Mouse (Mus musculus) neural tube, embryonic 11.5 days (tissue): ENCODE measurements at regions not wholly inside any gene's neighbourhood (a gene's known extent, or its start where the extent isn't known, plus 50 kb on each side); places are given as distances from the start of the nearest gene placed in this dataset.

Source experiments
- ATAC-seq: fragments of 200-750 bp; cut with Nextera tagmentation; 2 replicates; pipeline ENCODE4 v1.8.0; 2017; ENCODE audit warnings: moderate number of reproducible peaks, mild to moderate bottlenecking, moderate TSS enrichment, moderate library complexity; ENCODE audit not compliant: insufficient read depth, low FRiP score, low TSS enrichment
- DNase-seq: peaks from one replicate; pipeline ENCODE4 v3.0.0-alpha.2; 2015; ENCODE audit warnings: low spot score
- H3K27ac ChIP-seq: fragments of 300-500 bp; sonication (generic); 2 replicates; pipeline ENCODE4 v1.5.1; 2014; ENCODE audit warnings: low read depth, mild to moderate bottlenecking, low read length
- H3K27me3 ChIP-seq: fragments of 300-500 bp; sonication (generic); 2 replicates; pipeline ENCODE4 v1.6.1; 2014; ENCODE audit warnings: mild to moderate bottlenecking, low read length, mixed read lengths; ENCODE audit not compliant: control insufficient read depth, insufficient read depth
- H3K36me3 ChIP-seq: fragments of 300-500 bp; sonication (generic); 2 replicates; pipeline ENCODE4 v1.6.1; 2014; ENCODE audit warnings: mild to moderate bottlenecking, low read length, moderate library complexity, mixed read lengths; ENCODE audit not compliant: control insufficient read depth, insufficient read depth
- H3K4me1 ChIP-seq: fragments of 300-500 bp; sonication (generic); 2 replicates; pipeline ENCODE4 v1.6.1; 2014; ENCODE audit warnings: low read length, mixed read lengths; ENCODE audit not compliant: control insufficient read depth, insufficient read depth
- H3K4me2 ChIP-seq: fragments of 300-500 bp; sonication (generic); 2 replicates; pipeline ENCODE4 v1.6.1; 2014; ENCODE audit warnings: low read depth, mild to moderate bottlenecking, moderate library complexity
- H3K4me3 ChIP-seq: fragments of 300-500 bp; sonication (generic); 2 replicates; pipeline ENCODE4 v1.5.1; 2014; ENCODE audit warnings: low read depth, low read length
- H3K9ac ChIP-seq: fragments of 300-500 bp; sonication (generic); 2 replicates; pipeline ENCODE4 v1.6.1; 2014; ENCODE audit warnings: mild to moderate bottlenecking, low read length
- H3K9me3 ChIP-seq: fragments of 300-500 bp; sonication (generic); 2 replicates; pipeline ENCODE4 v1.6.1; 2016; ENCODE audit warnings: low read length; ENCODE audit not compliant: control insufficient read depth
- WGBS: fragments of 180-500 bp; shearing (Covaris S2); extraction: QIAGEN DNeasy Blood & Tissue Kit; methylation state at CpG from one replicate; pipeline ENCODE4 v1.1.7; 2014; 5-methylcytosine and 5-hydroxymethylcytosine counted together

DNA sequence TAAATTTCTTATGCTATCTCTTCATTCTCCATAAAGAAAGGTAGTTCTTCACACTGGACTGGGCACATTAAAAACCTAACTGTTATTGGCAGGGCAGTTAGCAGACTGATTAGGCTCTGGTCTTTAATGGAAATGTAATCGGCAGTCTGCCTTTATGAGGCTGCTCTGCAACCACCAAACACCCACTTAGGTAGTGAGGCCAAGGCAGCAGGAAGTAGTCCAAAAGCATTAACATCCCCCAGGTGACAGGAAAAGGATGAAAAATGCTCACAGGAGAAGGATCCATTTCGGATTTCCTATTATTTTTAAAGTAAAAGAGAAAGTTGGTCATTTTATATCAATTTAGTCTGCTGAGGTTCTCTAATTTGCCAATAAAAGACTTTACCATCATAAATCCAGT is 528.9 kb upstream of the Dppa4 start:
- H3K4me1 ChIP-seq: no peaks in the 10 kb centered on the region
- H3K27ac ChIP-seq: no peak overlapping the region
- no peak for DNase-seq
- H3K4me2 ChIP-seq: no peak overlapping the region
- H3K4me3 ChIP-seq: no peak overlapping the region
- ATAC-seq: no peak
- no peaks in the 10 kb centered on the region for H3K36me3 ChIP-seq
- no peaks in the 10 kb centered on the region for H3K27me3 ChIP-seq
- no peaks in the 10 kb centered on the region for H3K9me3 ChIP-seq
- H3K9ac ChIP-seq: no peak overlapping the region
- 75% methylated on average over 2 of the region's 2 CpGs for WGBS

DNA sequence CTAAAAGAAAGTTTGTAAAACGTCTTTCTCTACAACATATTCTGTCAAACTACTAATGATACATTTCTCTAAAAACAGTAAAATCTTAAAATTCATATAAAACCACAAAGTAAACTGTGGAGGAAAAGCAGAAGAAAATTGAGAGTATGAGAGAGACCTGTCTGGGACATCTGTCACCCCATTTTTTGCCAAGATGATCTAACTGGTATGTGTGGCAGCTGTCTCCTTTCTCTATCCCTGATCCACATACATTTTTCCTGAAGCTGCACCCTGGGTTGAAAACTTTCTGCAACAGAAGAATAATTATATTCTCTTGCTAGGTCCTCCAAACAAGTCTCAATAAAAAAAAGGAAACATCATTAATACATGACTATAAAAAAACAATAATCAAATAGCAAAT is 525.2 kb upstream of the Dppa4 start:
- H3K27me3 ChIP-seq: no peaks in the 10 kb centered on the region
- H3K4me3 ChIP-seq: no peak overlapping the region
- 78% methylated on average over 1 of the region's 1 CpGs for WGBS

DNA sequence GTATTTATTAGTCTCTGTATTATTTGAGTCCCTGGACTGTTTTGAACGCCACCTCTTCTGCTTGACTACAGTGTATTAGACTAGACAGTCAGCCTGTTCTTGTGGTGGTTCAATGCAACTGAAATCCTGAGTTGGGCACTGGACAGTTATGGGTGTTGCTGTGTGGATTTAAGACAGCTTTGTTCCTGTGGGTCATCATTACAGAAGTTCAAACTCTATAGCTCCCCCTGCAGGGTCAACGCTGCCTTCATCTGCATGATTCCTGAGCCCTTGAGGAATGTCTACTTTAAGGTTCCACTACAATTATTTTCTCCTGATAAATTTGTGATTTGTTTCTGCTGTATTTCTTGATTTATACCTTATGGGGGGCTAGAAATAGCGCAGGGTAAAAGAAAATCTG is 517.8 kb upstream of the Dppa4 start:
- ATAC-seq (no peak), DNase-seq (peak; percentile 21)
- Histone ChIP-seq H3K4me1 (no peaks in the 10 kb centered on the region), H3K9me3 (no peaks in the 10 kb centered on the region), H3K36me3 (no peaks in the 10 kb centered on the region), H3K4me3 (no peak overlapping the region), H3K27me3 (no peaks in the 10 kb centered on the region), H3K9ac (no peak overlapping the region), H3K4me2 (no peak overlapping the region), H3K27ac (no peak overlapping the region)
- 58% methylated on average over 3 of the region's 3 CpGs for WGBS

More for the DNA sequence above, 525.2 kb upstream of the Dppa4 start:
- ATAC-seq: no peak
- H3K4me1 ChIP-seq: no peaks in the 10 kb centered on the region
- no peak overlapping the region for H3K9ac ChIP-seq
- no peak overlapping the region for H3K4me2 ChIP-seq
- H3K27ac ChIP-seq: no peak overlapping the region
- no peaks in the 10 kb centered on the region for H3K36me3 ChIP-seq
- DNase-seq: no peak
- no peaks in the 10 kb centered on the region for H3K9me3 ChIP-seq

DNA sequence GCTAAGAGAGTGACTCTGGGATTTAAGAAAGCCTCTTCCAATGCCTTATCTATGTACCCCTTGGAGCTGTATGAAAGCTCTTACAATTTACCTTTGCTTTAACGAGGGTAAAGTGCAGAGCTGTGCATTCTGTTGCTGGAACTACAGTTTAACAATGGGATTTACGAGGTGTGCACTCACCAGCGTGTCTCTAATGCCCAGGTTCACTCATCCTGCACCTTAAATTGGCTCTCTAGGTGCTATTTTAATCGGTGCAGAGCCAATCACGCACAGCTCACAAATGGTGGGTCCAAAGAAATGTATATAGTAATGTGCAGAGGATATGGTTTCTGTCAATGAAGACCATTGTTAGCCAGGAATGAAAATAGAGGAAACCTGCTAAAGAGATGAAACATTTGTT is 495.0 kb upstream of the Dppa4 start:
- ATAC-seq: no peak

DNA sequence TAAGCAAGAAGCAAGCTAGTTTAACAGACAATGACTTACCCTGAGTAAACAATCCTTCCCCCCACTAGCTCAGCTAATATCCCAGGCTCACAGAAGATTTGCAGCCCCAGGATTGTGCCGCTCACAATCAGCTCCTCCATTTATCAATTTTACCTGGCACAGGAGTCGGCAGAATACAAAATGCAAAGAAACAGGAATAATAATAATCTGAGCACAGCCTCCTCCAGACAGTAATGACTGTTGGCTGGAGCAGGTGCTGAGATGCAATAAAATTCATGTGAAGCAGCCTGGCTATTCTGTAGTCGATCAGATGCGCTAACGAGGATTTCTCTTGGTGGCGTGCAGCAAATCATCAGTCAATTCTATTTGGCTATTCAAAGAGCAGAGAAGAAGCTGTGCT is 492.9 kb upstream of the Dppa4 start:
- Histone ChIP-seq H3K36me3 (no peaks in the 10 kb centered on the region), H3K4me2 (no peak overlapping the region), H3K9me3 (no peaks in the 10 kb centered on the region), H3K4me3 (no peak overlapping the region), H3K27ac (no peak overlapping the region), H3K27me3 (no peaks in the 10 kb centered on the region), H3K4me1 (no peaks in the 10 kb centered on the region), H3K9ac (no peak overlapping the region)
- 80% methylated on average over 6 of the region's 6 CpGs for WGBS
- DNase-seq (no peak), ATAC-seq (peak; percentile 39; the same call in 1 of the 2 replicates)

More for the DNA sequence above, 495.0 kb upstream of the Dppa4 start:
- no peaks in the 10 kb centered on the region for H3K27me3 ChIP-seq
- H3K9me3 ChIP-seq: no peaks in the 10 kb centered on the region
- H3K4me2 ChIP-seq: no peak overlapping the region
- no peak overlapping the region for H3K27ac ChIP-seq
- DNase-seq: no peak
- no peak overlapping the region for H3K4me3 ChIP-seq
- H3K4me1 ChIP-seq: no peaks in the 10 kb centered on the region
- no peaks in the 10 kb centered on the region for H3K36me3 ChIP-seq
- H3K9ac ChIP-seq: no peak overlapping the region
- 76% methylated on average over 5 of the region's 5 CpGs for WGBS

DNA sequence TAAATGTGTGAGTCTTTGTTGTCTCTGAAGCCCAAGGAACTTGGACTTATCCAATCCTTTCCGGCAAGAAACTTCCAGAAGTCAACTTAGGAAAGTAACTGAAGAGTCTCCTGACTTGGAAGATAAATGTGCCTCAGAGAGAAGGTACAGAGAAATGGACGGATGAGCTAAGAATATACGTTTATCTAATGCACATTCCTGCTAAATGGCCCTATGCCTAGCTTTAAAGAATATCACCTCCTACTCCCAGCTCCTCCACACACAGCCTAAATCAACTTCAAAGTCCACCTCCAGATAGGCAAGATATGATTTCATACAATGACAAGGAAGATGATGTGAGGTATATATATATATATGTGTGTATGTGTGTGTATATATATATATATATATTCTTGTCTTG is 492.1 kb upstream of the Dppa4 start:
- Histone ChIP-seq H3K4me2 (no peak overlapping the region), H3K9ac (no peak overlapping the region), H3K9me3 (no peaks in the 10 kb centered on the region), H3K36me3 (no peaks in the 10 kb centered on the region), H3K4me3 (no peak overlapping the region), H3K27me3 (no peaks in the 10 kb centered on the region), H3K27ac (no peak overlapping the region), H3K4me1 (no peaks in the 10 kb centered on the region)
- ATAC-seq (no peak), DNase-seq (no peak)
- WGBS: 91% methylated on average over 3 of the region's 3 CpGs

DNA sequence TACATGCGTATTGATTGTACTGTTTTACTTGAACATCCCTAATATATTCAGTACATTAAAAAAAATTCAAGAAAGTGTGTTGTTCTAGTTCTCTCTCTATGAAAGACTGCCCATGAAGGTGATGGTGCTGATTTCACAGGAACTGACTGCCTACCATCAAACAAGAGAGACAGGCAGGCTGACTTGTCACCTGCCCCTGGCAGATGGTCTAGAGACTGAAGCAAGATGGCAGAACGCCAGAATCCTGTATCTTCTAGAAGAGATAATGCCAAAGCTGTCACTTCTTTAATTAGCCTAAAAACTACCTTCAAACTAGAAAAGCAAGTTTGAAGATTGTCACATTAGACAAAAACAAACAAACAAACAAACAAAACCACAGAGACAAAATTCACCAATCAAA is 484.7 kb upstream of the Dppa4 start:
- Histone ChIP-seq H3K4me1 (no peaks in the 10 kb centered on the region), H3K9me3 (no peaks in the 10 kb centered on the region), H3K9ac (no peak overlapping the region), H3K27me3 (no peaks in the 10 kb centered on the region), H3K36me3 (no peaks in the 10 kb centered on the region), H3K27ac (no peak overlapping the region), H3K4me3 (no peak overlapping the region), H3K4me2 (no peak overlapping the region)
- WGBS: 84% methylated on average over 2 of the region's 2 CpGs
- DNase-seq (no peak), ATAC-seq (no peak)

DNA sequence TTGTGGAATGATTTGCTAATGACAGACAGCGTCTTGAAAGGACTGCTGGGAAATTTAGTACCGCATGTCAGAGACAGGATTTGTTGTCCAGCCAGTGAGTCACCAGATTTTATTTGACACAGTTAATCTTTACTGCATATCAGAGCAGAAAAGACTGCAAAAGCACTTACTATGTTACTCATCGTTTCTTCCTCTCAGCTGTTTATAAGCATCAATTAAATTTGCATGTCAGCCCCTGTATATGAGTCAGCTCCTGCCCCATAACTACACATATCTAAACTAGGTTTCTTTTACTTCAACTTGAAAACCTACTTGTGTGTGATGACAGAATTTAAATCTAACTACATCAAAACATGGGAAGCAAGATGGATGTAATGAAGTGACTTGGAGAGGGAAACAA is 440.4 kb upstream of the Dppa4 start:
- 88% methylated on average over 3 of the region's 3 CpGs for WGBS
- ATAC-seq: no peak

DNA sequence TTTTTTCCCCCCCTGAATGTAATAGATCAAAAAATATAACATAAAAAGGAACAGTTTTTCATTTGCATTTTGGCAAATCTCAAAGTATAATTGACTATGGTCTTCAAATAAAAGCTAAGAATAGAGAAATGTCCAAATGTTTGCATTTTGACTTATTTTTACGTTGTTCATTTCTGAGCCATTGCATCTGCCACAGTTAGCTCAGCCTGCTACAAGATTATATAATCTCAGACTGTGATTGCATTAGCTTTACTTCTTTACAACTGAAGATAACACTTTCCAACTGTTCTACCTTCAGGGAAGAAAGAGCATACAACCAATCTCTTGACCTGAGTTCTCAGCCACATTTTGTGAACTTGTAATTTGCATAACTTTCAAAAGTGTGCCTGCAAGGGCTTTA is 431.9 kb upstream of the Dppa4 start:
- H3K4me3 ChIP-seq: no peak overlapping the region
- no peaks in the 10 kb centered on the region for H3K4me1 ChIP-seq
- H3K9ac ChIP-seq: no peak overlapping the region
- no peak for DNase-seq
- 76% methylated on average over 1 of the region's 1 CpGs for WGBS
- no peaks in the 10 kb centered on the region for H3K9me3 ChIP-seq
- no peaks in the 10 kb centered on the region for H3K27me3 ChIP-seq
- no peak overlapping the region for H3K4me2 ChIP-seq
- H3K36me3 ChIP-seq: no peaks in the 10 kb centered on the region
- no peak for ATAC-seq
- no peak overlapping the region for H3K27ac ChIP-seq

More for the DNA sequence above, 440.4 kb upstream of the Dppa4 start:
- H3K9ac ChIP-seq: no peak overlapping the region
- no peak overlapping the region for H3K4me2 ChIP-seq
- H3K4me1 ChIP-seq: no peaks in the 10 kb centered on the region
- H3K4me3 ChIP-seq: no peak overlapping the region
- no peaks in the 10 kb centered on the region for H3K9me3 ChIP-seq
- no peak overlapping the region for H3K27ac ChIP-seq
- H3K36me3 ChIP-seq: no peaks in the 10 kb centered on the region
- DNase-seq: no peak
- no peaks in the 10 kb centered on the region for H3K27me3 ChIP-seq
